Mouse (Mus musculus) kidney, postnatal 36 days (tissue): ENCODE measurements at regions not wholly inside any gene's neighbourhood (a gene's known extent, or its start where the extent isn't known, plus 50 kb on each side); places are given as distances from the start of the nearest gene placed in this dataset.
"Not testable (repeated sequence)": the region's sequence is repeated elsewhere in the genome, so short reads cannot be mapped to it uniquely, and the experiment has no call there.

Experiments
- DNase-seq, 2 experiments: peaks; one replicate each; pipeline ENCODE4 v3.0.0; 2021 to 2022; ENCODE audit warnings: mixed read lengths in 2 of 2

DNA sequence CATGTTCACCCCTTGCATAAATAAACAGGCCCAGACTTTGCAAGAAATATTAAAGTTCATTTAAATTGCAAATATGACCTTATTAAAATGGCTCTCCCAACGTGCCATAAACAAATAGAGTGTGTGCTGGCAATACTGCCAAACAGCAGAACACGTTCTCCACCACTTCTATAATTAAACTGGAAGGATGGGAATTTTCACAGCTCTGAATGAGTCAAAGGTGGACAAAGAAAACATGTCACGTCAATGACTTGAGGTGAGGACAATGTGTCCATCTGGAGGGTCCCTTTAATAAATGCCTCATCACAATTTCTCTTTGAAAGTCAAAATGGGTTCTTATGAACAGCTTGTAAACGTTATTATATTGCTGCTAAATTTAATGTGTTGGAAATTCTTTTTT, 114.8 kb downstream of the Galc start:
- DNase-seq, result no peak

DNA sequence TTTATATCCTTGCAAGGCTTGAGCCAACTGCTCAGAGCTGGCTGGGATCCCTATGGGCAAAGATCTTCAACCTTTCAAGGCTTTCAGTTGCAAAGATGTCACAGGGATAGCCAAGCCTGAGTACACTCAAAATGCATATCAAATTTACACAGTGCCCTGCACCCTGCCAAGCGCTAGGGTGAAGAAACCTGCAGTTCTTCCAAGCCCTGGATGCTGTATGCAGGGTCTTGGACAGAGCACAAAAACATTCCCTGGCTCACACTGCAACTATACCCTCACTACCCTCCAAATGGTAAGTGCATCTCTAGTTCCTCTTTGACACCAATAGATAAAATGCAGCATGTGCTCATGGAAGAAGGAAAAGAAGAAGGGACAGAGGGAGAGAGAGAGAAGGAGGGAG, 116.1 kb downstream of the Galc start:
- no peak for DNase-seq

DNA sequence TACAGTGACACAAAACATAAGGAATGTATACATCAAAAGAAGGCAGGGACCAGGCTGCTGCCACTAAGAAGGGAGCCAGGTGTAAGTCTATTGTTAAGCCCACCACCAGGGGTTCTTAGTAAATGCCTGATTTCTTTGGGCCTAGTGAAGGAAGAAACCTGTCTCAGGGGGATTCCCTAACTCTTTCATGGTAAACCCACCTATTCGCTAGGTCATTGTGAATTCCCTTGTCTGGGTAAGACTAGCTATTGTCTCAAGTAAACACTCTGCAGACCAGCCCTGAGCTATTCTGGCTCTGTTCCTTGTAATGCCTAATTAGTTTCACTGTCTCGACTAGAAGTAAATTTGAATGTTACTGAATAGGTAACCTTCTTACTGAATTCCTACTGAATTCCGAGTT, 119.4 kb downstream of the Galc start:
- not testable (repeated sequence) for DNase-seq

DNA sequence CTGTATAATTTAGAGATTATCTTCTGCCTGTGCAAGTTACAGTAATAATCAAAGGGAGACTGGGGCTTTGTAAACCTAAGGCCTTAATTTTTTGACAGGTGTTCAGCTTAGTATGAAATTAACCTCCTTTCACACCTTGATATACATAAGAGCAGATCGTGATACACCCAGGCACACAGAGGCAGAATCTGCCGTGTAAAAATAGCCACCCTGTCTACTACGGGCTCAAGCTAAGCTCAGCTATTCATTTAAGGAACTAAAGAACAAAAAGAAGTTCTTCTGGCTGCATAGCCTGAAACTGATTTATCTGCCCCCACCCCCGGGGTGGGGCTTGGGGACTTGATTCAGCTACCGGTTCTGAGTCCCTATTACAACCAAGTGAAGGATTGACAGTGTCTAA, 128.0 kb downstream of the Galc start:
- no peak for DNase-seq

DNA sequence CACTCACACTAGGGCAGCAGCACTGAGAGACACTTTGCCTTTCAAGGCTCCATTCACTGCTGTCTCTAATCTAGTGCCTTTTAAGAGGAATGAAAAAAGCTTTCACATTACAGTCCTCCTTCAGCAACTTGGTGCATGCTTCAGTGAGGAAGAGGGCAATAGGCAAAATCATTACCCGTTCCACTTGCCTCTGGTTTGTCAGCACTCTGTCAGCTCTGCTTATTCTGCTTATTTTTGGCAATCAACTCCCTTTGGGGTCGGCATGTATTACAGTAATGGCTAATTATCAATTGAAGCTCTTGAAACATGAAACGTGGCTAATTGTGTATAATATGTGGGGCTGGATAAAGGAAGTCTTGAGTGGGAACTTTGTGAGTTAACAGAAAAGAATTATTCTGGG, 135.7 kb downstream of the Galc start:
- DNase-seq, result no peak

DNA sequence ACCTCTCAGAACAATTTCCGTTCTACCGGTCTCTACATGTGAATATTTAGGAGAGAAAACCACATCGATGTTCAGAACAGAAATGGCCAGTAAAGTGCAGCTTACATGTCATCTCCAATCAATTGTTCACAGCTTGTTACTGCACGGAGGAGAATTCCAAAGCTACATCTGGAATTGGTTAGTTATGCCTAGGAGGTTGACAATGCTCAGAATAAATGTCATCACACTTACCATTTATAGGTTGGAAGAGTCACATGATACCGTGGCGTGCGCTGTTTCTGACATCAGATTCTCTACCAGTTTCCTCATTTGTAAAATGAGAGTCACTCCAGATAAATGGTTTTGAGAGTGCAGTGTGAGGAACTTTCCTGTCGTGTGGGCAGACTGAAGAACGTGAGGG, 151.2 kb downstream of the Galc start:
- DNase-seq, result no peak

DNA sequence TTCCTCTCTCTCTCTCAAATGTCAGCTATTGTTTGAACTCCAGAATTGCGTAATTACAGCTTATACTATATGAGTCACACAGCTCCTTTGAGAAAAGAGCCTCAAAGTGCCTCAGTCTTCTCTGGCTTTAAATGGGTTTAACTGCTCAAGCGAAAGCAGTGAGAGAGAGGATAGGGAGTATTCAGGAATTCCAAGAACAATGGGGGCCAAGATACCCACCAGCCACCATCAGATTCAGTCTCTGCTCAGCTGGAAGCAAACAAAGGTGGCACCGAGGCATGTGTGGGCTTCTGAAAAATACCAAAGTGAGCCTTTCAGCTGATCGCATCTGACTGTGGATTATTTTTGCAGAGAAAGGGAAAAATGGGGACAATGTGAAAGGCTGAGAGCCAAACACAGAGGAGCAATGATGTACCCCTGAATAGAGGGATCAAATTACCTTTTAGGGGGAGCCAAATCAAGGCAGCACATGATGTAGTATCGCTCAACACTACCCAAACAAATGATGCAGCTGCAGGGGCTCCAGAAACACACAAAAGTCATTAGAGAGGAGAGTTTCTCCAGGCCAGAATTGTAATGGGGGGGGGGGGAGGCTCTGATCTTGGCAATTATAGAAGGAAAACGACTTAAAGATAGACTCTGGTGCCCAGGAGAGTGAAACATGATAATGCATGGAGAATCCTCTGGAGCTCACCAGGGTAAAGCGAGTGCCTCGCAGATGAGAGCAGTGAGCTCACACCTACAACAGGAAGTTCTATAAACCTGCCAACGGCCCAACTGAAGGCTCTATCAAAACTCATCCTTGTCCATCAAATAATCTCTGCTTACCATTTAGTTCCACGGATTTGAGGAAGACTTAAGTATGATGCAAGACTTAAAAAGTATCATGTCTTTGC, 152.2 kb downstream of the Galc start:
- no peak for DNase-seq

DNA sequence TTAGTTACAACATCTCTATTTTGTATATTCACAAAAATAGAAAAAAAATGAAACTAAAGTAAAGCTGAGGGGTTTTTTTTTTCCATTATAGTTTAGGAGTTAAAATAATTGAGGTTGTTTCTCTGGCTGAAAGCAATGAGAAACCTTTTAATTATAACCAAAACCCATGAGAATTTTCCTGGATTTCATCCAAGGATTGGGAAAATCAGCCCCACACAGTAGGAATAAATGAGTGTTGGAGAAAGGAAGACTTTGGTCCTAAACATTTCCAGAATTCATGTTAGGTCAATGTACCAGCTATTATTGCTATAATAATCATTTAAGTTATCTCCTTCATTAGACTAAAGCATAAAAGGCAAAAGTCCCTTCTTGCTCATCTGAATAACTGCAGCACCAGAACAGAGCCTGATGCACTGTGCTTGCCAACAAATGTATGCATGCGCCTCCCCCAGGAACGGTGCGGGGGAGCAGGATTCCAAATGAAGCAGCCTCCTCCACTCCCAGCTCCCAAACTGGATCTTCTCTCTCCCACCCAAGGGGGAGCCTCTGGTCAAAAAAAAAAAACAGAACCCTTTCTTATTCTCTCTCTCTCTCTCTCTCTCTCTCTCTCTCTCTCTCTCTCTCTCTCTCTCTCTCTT, 153.0 kb downstream of the Galc start:
- DNase-seq, result peak; percentile 2 to 12

DNA sequence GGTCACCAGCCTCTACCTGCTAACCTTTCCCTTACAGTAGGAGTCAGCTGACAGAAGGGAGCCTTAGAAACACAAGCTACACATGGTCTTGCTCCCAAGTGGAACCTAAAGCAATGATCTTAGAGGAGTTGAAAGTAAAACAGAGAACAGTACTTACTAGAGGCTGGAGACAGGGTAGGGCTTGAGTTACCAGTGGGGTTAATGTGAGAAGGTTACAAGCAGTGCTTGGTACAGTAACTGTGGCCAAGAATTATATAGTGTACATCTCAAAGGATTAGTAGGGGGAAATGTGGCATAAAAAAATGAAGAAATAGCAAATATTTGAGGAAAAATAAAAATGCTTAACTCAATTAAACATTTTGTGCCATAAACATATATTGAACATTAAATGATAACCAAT, 153.5 kb downstream of the Galc start:
- DNase-seq, result no peak

DNA sequence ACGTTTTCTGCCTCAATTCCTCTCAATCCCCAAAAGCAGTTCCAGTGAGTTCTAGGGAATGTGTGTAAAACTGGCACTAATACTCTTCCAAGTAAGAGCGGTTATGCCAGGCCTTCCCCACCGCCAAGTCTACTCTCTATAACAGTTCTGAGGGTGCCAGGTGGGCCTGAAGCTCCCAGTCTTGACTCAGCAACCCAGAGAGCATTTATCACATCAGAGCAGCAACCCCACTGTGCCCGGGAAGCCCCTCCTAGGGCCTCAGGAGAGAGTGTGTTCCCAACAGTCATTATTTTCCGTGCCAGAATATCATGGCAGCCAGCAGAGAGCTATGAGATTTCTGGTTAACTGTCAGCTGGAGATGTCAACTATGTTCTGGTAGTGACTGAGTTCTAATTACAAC, 169.1 kb downstream of the Galc start:
- no peak for DNase-seq

DNA sequence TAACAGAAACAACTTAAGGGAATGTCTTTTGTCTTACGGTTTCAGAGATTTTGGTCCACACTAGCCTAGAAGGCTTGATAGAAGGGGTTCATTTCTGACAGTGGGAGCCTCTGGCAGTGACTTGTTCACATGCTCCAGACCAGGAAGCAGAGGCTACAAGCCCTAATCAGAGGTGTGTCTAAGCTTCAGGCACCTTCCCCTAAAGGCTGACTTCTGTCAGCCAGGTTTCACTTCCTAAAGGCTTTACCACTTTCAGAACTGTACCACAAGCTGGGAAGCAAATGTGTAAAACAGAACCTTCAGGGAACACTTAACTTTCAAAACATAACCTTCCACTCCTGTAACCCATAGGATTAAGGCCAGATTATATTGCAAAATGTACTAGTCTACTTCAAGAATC, 180.9 kb downstream of the Galc start:
- DNase-seq, result no peak

DNA sequence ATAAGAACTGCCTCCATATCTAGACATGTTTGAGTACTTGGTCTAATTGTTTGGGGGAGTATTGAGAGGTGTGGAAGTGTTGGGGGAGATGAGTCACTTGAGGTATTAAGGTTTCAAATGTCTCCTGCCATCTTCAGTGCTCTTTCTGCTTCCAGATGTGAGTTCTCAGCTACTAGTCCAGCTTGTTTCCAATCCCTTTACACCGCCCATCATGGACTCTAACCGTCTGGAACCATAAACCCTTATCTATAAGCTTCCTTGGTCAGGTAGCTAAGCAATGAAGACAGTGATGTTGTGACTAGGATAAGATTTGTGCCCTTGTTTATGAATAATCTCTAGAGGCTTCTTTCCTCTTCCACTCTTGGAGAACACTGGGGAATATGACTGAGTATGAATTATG, 183.7 kb downstream of the Galc start:
- DNase-seq, result no peak

DNA sequence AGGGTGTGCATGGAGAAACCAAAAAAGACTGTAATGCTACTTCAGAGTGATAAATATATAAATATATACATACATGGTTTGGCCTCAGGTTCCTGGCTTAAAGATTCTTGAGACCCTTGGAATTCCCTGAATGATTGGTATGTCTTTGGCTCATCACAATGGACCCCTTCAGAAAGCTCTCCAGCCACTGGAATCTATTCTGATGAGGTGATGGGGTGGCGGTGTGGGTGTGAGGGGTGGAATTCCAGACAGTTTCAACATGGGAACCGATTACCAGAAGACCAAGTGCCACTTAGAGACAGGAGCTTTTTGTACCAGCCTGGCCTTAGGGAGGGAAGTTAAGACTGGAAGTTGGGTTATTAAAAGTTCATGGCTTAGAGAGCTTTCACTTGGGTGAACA, 190.1 kb downstream of the Galc start:
- no peak for DNase-seq

DNA sequence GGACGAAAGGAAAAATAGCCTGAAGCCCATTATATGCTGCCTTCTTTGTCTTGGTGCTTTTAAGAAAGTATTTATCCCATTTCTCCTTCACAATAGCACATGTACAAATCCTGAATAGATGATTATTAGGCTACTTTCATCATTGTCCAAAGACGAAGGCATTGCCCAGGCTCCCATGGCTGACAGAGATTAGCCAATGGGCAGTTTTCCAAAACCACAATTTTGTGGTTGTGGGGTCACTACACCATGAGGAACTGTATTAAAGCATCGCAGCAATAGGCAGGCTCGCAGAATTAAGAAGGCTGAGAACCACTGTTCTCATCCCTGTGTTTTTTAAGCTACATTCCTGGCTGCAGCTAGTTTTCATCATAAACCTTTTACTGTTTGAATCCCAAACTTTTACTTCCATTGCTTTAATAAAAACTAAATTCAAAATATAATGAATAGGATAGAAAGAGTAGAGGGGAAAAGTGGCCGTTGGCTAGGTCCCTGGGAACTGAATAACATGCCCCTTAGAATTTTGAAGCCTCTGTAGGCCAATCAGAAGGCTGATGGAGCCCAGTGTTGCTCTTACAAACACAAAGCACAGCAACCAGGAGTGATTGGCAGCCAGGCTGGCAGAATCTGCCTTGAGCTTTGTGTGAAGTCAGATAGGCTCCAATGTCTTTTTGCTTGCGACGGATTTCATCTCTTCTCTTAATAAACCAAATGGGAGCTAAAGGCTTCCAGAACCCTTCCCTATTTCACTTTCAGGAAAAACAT, 199.7 kb downstream of the Galc start:
- DNase-seq, result no peak

DNA sequence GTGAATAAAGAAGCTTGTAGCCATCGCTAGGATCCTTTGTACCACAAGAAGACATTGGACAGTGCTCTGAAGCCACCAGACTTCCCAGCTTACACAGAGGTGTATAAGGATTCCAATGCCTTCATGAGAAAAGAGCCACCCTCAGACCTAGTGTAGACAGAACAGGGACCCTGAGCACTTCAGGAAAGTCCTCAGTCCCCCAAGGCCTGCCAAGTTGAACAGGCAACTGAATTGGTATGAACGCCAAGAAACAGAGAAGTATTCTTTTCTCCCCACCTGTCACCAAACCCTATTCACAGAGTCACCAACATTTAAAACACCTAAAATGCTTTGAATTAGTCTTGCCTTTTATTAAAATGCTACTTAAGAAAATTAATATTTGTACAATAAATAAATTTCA, 200.3 kb downstream of the Galc start:
- DNase-seq, result no peak

DNA sequence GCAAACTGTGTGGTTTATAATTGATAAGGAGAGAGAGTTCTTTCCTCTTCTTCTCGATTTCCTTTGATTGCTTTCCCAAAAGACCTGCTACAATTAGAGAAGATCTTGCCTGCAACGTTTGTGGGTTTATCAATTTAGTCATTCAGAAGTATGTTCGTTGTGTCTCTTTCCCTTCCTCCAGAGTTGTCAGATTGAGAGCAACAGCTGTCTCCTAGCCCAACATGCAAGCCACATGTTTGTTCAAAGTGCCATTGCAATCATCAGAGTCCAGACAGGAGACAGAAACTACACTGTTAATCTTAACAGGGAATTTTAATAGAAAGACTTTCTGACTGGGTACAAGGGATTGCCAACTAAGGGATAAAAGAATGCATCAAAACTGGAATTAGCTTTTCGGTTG, 208.3 kb downstream of the Galc start:
- no peak for DNase-seq

DNA sequence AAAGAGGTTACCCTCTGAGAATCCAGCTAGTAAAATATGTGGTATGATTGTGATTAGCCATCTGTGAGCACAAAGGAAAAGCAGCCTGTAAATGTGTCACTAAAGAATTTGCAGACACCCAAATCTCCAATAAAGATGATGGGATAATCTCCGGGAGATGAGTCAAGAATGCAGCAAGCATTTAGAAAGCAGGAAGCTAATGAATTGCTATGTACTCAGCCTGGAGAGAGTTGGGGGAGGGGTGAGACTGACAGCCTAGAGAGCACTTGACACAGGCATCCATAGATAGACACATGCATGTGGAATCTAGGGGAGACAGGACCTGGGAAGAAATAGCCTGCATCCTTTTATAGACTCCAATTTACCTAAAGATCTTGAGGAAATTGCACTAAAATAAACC, 208.8 kb downstream of the Galc start:
- DNase-seq, result peak; percentile 3 to 6

DNA sequence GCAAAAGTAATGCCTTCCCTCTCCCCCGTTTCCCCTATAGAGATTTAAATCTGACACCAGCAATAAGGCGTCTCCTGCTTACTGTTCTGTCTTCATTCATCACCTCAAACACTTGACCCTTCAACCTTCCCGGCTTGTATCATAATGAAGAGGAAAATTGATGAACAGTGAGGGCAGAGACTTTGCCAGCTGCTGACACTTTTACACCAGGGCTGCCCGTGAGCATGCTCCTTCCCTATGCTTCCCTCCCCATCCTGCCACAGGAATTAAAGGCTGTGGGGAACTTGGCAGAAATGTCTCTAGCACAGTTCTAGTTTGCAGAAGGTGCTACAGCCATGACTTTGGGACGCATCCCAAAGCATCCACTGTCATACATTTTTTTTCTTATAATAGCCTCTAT, 209.2 kb downstream of the Galc start:
- DNase-seq, result no peak

DNA sequence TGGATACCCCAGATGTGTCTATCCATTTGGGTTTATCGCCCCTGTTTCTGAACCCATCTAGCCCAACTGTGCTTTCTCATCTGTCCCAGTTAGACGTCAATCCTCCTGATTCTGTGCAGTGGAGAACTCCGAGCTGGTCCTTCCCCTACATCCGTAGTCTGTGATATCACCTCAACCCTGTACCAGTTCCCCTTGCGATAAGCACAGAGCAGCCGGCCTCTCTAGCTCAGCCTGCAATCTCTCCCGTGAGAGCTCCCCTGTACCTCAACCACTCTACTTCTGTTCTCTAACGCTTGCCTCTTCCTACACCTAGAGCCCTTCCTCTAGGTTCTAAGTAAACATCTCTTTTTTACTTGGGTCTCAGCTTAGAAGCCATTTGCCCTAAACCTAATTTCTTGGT, 211.5 kb downstream of the Galc start:
- DNase-seq, result no peak

DNA sequence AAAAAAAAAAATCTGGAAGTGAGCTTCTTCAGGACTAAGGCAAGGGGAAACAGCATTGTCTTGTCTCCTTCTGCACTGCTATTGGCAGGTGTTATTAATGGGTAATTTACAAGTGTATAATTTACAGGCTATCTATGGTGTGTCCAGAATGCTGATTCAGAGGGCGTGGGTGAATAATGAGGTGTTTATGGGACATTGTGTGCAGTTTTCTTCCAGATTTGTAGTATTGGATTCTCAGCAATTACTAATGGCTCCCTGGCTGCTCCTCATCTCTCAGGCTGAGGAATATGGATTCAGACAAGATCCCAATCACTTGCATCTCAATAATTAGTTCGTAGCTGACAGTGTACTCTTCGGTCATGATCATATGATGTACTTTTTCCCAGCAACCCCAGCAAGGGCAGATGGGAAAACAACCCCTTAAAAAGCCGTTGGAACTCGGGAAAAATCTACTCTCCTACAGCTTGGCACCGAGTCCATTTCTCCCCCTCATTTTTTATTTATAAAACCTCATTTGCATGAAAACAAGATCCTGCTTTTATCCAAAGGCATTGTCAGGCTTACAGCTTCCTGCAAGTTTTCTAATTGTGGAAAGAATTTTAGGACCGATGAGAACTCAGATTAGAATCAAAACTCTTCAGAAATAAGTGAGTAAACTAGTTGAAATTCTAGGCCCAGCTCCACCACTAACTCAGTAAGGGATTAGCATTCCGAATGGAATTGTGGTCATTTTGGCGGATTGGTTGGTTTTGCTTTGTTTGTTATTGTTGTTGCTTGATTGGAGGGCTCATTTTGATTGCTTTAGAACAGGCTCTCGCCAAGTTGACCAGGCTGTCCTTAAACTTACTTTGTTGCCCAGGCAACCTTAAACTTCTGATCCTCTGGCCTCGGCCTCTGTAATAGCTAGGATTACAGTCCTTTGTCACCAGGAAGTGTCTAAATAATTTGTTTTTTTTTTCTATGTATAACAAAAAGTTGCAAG, 212.5 kb downstream of the Galc start:
- DNase-seq, result no peak

DNA sequence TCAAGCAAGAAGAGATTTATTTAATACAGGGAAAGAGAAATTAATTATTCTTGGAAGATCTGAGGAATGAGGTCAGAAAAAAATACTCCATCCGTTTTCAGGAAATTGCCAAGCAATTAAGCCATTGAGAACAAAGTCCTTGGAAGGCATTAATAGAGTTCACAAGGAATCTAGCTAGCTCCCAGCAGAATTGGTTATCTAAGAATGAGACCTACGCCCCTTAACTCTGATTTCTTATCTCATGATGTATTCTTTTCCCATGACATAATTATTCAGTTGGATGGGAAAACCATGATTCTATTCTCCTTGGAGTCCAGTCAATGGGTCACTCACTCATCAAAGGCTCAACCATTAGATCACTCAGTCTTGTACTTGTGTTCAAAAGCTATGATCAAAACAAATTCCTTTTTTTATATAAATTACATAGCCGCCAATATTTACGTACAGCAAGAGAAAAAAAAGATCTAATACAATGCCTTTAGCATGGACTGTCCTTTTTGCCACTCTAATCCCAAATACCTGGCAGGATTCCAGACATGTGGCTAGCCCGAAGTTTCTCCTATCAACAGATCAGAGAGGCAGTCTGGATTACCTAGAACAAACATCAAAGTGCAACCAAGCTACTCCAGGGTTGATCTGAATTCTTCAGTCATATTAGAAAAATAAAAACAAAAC, 213.3 kb downstream of the Galc start:
- no peak for DNase-seq

DNA sequence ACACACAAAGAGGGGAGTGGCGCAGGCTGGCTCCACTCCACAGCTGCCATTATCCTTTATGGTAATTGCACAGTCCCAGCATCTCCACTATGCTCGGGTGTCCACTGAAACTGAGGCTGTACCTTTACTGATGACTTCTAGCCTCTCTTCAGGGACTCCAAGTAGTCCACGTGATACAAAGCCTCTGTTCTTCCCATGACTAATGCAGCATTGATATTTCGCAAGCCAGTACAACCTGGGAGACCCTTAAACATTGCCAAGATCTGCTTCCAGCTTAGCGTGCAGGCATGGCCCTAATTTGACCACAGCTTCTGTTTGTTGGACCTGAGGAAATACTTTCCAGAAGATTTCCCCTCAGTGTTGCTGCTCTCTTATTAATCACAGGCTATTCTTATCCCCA, 215.8 kb downstream of the Galc start:
- DNase-seq, result no peak
